Mouse (Mus musculus) small intestine, adult 2 months (tissue): ENCODE data around the gene Foxa3.

Experiments used
- CTCF ChIP-seq: fragments of 200-500 bp; IDR thresholded peaks from 2 replicates; pipeline ENCODE4 v1.5.1; 2012; ENCODE audit warnings: low read depth, mild to moderate bottlenecking, control low read depth, inconsistent platforms, low read length, moderate library complexity, mixed read lengths; ENCODE audit not compliant: insufficient replicate concordance, insufficient read length; ENCODE audit errors: extremely low read depth
- POLR2A ChIP-seq: fragments of 200-500 bp; IDR thresholded peaks from 2 replicates; pipeline ENCODE4 v1.6.1; 2012; ENCODE audit warnings: low read depth, mild to moderate bottlenecking, control low read depth, inconsistent platforms, low read length, moderate library complexity

- TF ChIP-seq CTCF = no peak
- no peak for TF ChIP-seq POLR2A
These were observed 35.6 kb downstream of the Foxa3 start for GRCm38 (mm10) chr7:18987747-18988146.
